In the genomic region with DNA sequence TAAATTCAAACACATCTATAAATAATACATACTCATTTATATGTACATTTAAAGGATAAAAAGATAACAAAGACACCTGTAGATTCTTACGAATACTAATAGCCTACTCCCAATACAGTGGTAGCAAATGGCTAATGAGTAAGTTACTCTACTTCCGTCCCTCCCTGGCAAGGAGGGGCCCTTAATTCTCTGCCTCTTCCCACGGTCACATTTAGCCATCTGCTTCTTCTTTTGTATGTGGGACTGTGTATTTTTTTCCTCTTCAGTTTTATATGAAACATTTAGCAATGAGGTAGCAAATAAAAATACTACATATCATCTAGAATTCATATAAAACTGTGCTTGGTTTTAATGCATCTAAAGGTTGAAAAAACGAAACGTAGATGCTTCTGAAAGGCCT, we compare ENCODE assay signal across 25 mouse cellular contexts.
"Had no signal": no experiment of that assay in that cellular context is flagged by ENCODE, and none has a peak within 500 bp of the region (broad histone marks: within the 10 kb centered on the region; RNA-seq: fewer than 3 reads in every experiment).

No protein-coding gene starts in this region.

- H3K9ac ChIP-seq: intestine, embryonic 15.5 days; kidney, embryonic 15.5 days; limb, embryonic 12.5 days; limb, embryonic 15.5 days; liver, embryonic 12.5 days; liver, embryonic 15.5 days; lung, embryonic 15.5 days; midbrain, embryonic 15.5 days; neural tube, embryonic 12.5 days; neural tube, embryonic 15.5 days had no signal

- DNase-seq: kidney, adult 11 months; kidney, adult 8-10 months; kidney, postnatal 10 days; kidney, postnatal 36 days; lung, adult 18-20 months; lung, postnatal 10 days; lung, postnatal 36 days; right cerebral cortex, adult 18-20 months; right cerebral cortex, postnatal 14 days; right cerebral cortex, postnatal 4 days; thymus, postnatal 25 days had no signal

- ATAC-seq: intestine, embryonic 15.5 days; liver, embryonic 12.5 days; midbrain, embryonic 15.5 days had no signal

- H3K36me3 ChIP-seq: intestine, embryonic 15.5 days; kidney, embryonic 15.5 days; limb, embryonic 12.5 days; limb, embryonic 15.5 days; liver, embryonic 12.5 days; liver, embryonic 15.5 days; lung, embryonic 15.5 days; midbrain, embryonic 10.5 days; midbrain, embryonic 15.5 days; neural tube, embryonic 12.5 days; neural tube, embryonic 15.5 days had no signal

- H3K4me3 ChIP-seq: intestine, embryonic 15.5 days; kidney, embryonic 15.5 days; left cerebral cortex, adult 2 months; limb, embryonic 12.5 days; limb, embryonic 15.5 days; liver, embryonic 12.5 days; liver, embryonic 15.5 days; lung, embryonic 15.5 days; midbrain, embryonic 10.5 days; midbrain, embryonic 15.5 days; neural tube, embryonic 12.5 days; neural tube, embryonic 15.5 days had no signal

- H3K4me1 ChIP-seq: intestine, embryonic 15.5 days; liver, embryonic 12.5 days; liver, embryonic 15.5 days; lung, embryonic 15.5 days; megakaryocyte, embryonic 14.5 days; midbrain, embryonic 10.5 days; neural tube, embryonic 12.5 days had no signal

- H3K27me3 ChIP-seq: intestine, embryonic 15.5 days; kidney, embryonic 15.5 days; limb, embryonic 12.5 days; limb, embryonic 15.5 days; liver, embryonic 12.5 days; liver, embryonic 15.5 days; lung, embryonic 15.5 days; megakaryocyte, embryonic 14.5 days; midbrain, embryonic 15.5 days; neural tube, embryonic 12.5 days; neural tube, embryonic 15.5 days had no signal

- H3K4me2 ChIP-seq: intestine, embryonic 15.5 days; kidney, embryonic 15.5 days; limb, embryonic 12.5 days; limb, embryonic 15.5 days; liver, embryonic 12.5 days; liver, embryonic 15.5 days; lung, embryonic 15.5 days; midbrain, embryonic 15.5 days; neural tube, embryonic 12.5 days; neural tube, embryonic 15.5 days had no signal

- H3K27ac ChIP-seq: intestine, embryonic 15.5 days; kidney, embryonic 15.5 days; left cerebral cortex, adult 2 months; limb, embryonic 12.5 days; limb, embryonic 15.5 days; liver, embryonic 12.5 days; liver, embryonic 15.5 days; lung, embryonic 15.5 days; midbrain, embryonic 10.5 days; midbrain, embryonic 15.5 days; neural tube, embryonic 12.5 days; neural tube, embryonic 15.5 days; stomach, postnatal 0 days had no signal

- H3K9me3 ChIP-seq: intestine, embryonic 15.5 days; kidney, embryonic 15.5 days; limb, embryonic 12.5 days; limb, embryonic 15.5 days; liver, embryonic 12.5 days; liver, embryonic 15.5 days; lung, embryonic 15.5 days; megakaryocyte, embryonic 14.5 days; midbrain, embryonic 10.5 days; midbrain, embryonic 15.5 days; neural tube, embryonic 12.5 days; neural tube, embryonic 15.5 days had no signal
